Mouse (Mus musculus) hindbrain, embryonic 10.5 days (tissue): ENCODE measurements at regions not wholly inside any gene's neighbourhood (a gene's known extent, or its start where the extent isn't known, plus 50 kb on each side); places are given as distances from the start of the nearest gene placed in this dataset.
A peak's percentile ranks its signal among the peaks of the same experiment; 100 is the strongest.
"Not testable (repeated sequence)": the region's sequence is repeated elsewhere in the genome, so short reads cannot be mapped to it uniquely, and the experiment has no call there.

Experiments used
- DNase-seq: peaks from one replicate; pipeline ENCODE4 v3.0.0-alpha.2; 2017; ENCODE audit warnings: low spot score
- H3K27ac ChIP-seq: fragments of 300-500 bp; sonication (generic); 2 replicates; pipeline ENCODE4 v1.5.1; 2016; ENCODE audit warnings: mild to moderate bottlenecking, moderate library complexity
- H3K27me3 ChIP-seq: fragments of 300-500 bp; sonication (generic); 2 replicates; pipeline ENCODE4 v1.6.1; 2016; ENCODE audit warnings: mild to moderate bottlenecking; ENCODE audit not compliant: poor library complexity, insufficient read depth, severe bottlenecking
- H3K36me3 ChIP-seq: fragments of 300-500 bp; sonication (generic); 2 replicates; pipeline ENCODE4 v1.6.1; 2016; ENCODE audit warnings: mild to moderate bottlenecking, moderate library complexity
- H3K4me1 ChIP-seq: fragments of 300-500 bp; sonication (generic); replicated peaks from 2 replicates; pipeline ENCODE4 v1.6.1; 2016; ENCODE audit warnings: mild to moderate bottlenecking
- H3K4me3 ChIP-seq: fragments of 300-500 bp; sonication (generic); 2 replicates; pipeline ENCODE4 v1.5.1; 2016; ENCODE audit warnings: mild to moderate bottlenecking, moderate library complexity
- H3K9me3 ChIP-seq: fragments of 300-500 bp; sonication (generic); 2 replicates; pipeline ENCODE4 v1.6.1; 2016; ENCODE audit warnings: mild to moderate bottlenecking, moderate library complexity
- WGBS: fragments of 180-500 bp; shearing (Covaris S2); methylation state at CpG from one replicate; pipeline ENCODE4 v1.1.7; 2016; 5-methylcytosine and 5-hydroxymethylcytosine counted together

- H3K4me1 ChIP-seq = no peaks in the 10 kb centered on the region
- H3K27me3 ChIP-seq = no peaks in the 10 kb centered on the region
- no peak overlapping the region for H3K27ac ChIP-seq
- no peak for DNase-seq
- no peak overlapping the region for H3K4me3 ChIP-seq
- H3K9me3 ChIP-seq = no peaks in the 10 kb centered on the region
- H3K36me3 ChIP-seq = no peaks in the 10 kb centered on the region
Measured at GRCm38 (mm10) chr1:16904690-16905089, 811.6 kb upstream of the 4930444P10Rik start.

- H3K27ac ChIP-seq, H3K36me3 ChIP-seq, H3K27me3 ChIP-seq, H3K4me3 ChIP-seq, H3K4me1 ChIP-seq, DNase-seq: not testable (repeated sequence)
- peaks cover 17% of the 10 kb centered on the region; the same call in 1 of the 2 replicates for H3K9me3 ChIP-seq
- WGBS = 82% methylated on average over 3 of the region's 3 CpGs
Measured at GRCm38 (mm10) chr1:16868383-16868782, 775.3 kb upstream of the 4930444P10Rik start.

- H3K4me3 ChIP-seq, H3K36me3 ChIP-seq, DNase-seq, H3K27ac ChIP-seq, H3K27me3 ChIP-seq, H3K4me1 ChIP-seq: not testable (repeated sequence)
- WGBS = 84% methylated on average over 6 of the region's 6 CpGs
- peaks cover 17% of the 10 kb centered on the region; the same call in 1 of the 2 replicates for H3K9me3 ChIP-seq
Measured at GRCm38 (mm10) chr1:16867086-16867835, 774.1 kb upstream of the 4930444P10Rik start.

- H3K9me3 ChIP-seq = no peaks in the 10 kb centered on the region
- no peaks in the 10 kb centered on the region for H3K36me3 ChIP-seq
- no peak overlapping the region for H3K4me3 ChIP-seq
- H3K4me1 ChIP-seq = no peaks in the 10 kb centered on the region
- DNase-seq = no peak
- H3K27ac ChIP-seq = no peak overlapping the region
- H3K27me3 ChIP-seq = no peaks in the 10 kb centered on the region
Measured at GRCm38 (mm10) chr1:16837111-16837510, 744.0 kb upstream of the 4930444P10Rik start.

- H3K36me3 ChIP-seq, H3K4me3 ChIP-seq, H3K9me3 ChIP-seq, DNase-seq, H3K27me3 ChIP-seq, H3K4me1 ChIP-seq, H3K27ac ChIP-seq: not testable (repeated sequence)
- whole genome bisulfite sequencing = 72% methylated on average over 4 of the region's 4 CpGs
Measured at GRCm38 (mm10) chr1:16824709-16825108, 731.6 kb upstream of the 4930444P10Rik start.

- DNase-seq = no peak
- no peaks in the 10 kb centered on the region for H3K4me1 ChIP-seq
- H3K27me3 ChIP-seq = no peaks in the 10 kb centered on the region
- 70% methylated on average over 3 of the region's 3 CpGs for WGBS
- no peaks in the 10 kb centered on the region for H3K9me3 ChIP-seq
- H3K36me3 ChIP-seq = no peaks in the 10 kb centered on the region
- no peak overlapping the region for H3K27ac ChIP-seq
- H3K4me3 ChIP-seq = no peak overlapping the region
Measured at GRCm38 (mm10) chr1:16824057-16824456, 730.9 kb upstream of the 4930444P10Rik start.

GRCm38 (mm10) chr1:16821186-16821585, 728.1 kb upstream of the 4930444P10Rik start:
- Histone ChIP-seq H3K4me3 (no peak overlapping the region), H3K4me1 (no peaks in the 10 kb centered on the region), H3K27ac (no peak overlapping the region), H3K9me3 (no peaks in the 10 kb centered on the region), H3K27me3 (no peaks in the 10 kb centered on the region), H3K36me3 (no peaks in the 10 kb centered on the region)
- 74% methylated on average over 2 of the region's 2 CpGs for WGBS
- DNase-seq = no peak

GRCm38 (mm10) chr1:16816572-16816971, 723.4 kb upstream of the 4930444P10Rik start:
- H3K4me3 ChIP-seq = no peak overlapping the region
- no peak overlapping the region for H3K27ac ChIP-seq
- no peaks in the 10 kb centered on the region for H3K36me3 ChIP-seq
- no peaks in the 10 kb centered on the region for H3K9me3 ChIP-seq
- DNase-seq = no peak
- no peaks in the 10 kb centered on the region for H3K27me3 ChIP-seq
- WGBS = 92% methylated on average over 7 of the region's 7 CpGs
- no peaks in the 10 kb centered on the region for H3K4me1 ChIP-seq

GRCm38 (mm10) chr1:16815731-16816130, 722.6 kb upstream of the 4930444P10Rik start:
- Histone ChIP-seq H3K36me3 (no peaks in the 10 kb centered on the region), H3K9me3 (no peaks in the 10 kb centered on the region), H3K27me3 (no peaks in the 10 kb centered on the region), H3K4me3 (no peak overlapping the region), H3K27ac (no peak overlapping the region), H3K4me1 (no peaks in the 10 kb centered on the region)
- DNase-seq = no peak

GRCm38 (mm10) chr1:16809370-16810150, 716.4 kb upstream of the 4930444P10Rik start:
- DNase-seq = no peak
- WGBS = 93% methylated on average over 10 of the region's 10 CpGs
- no peaks in the 10 kb centered on the region for H3K9me3 ChIP-seq
- no peaks in the 10 kb centered on the region for H3K4me1 ChIP-seq
- no peak overlapping the region for H3K4me3 ChIP-seq
- no peaks in the 10 kb centered on the region for H3K27me3 ChIP-seq
- H3K27ac ChIP-seq = no peak overlapping the region
- H3K36me3 ChIP-seq = no peaks in the 10 kb centered on the region

- H3K4me3 ChIP-seq = no peak overlapping the region
- WGBS = 76% methylated on average over 6 of the region's 6 CpGs
- no peaks in the 10 kb centered on the region for H3K36me3 ChIP-seq
- H3K9me3 ChIP-seq = no peaks in the 10 kb centered on the region
- DNase-seq = peak; percentile 69
- no peaks in the 10 kb centered on the region for H3K27me3 ChIP-seq
- H3K4me1 ChIP-seq = no peaks in the 10 kb centered on the region
- H3K27ac ChIP-seq = no peak overlapping the region
Measured at GRCm38 (mm10) chr1:16798292-16798691, 705.2 kb upstream of the 4930444P10Rik start.

- Histone ChIP-seq H3K4me1 (no peaks in the 10 kb centered on the region), H3K4me3 (no peak overlapping the region), H3K9me3 (no peaks in the 10 kb centered on the region), H3K36me3 (no peaks in the 10 kb centered on the region), H3K27ac (no peak overlapping the region), H3K27me3 (no peaks in the 10 kb centered on the region)
- no peak for DNase-seq
- 91% methylated on average over 1 of the region's 1 CpGs for WGBS
Measured at GRCm38 (mm10) chr1:16796449-16796848, 703.3 kb upstream of the 4930444P10Rik start.

- no peak overlapping the region for H3K27ac ChIP-seq
- no peaks in the 10 kb centered on the region for H3K4me1 ChIP-seq
- no peaks in the 10 kb centered on the region for H3K9me3 ChIP-seq
- DNase-seq = no peak
- H3K27me3 ChIP-seq = no peaks in the 10 kb centered on the region
- no peaks in the 10 kb centered on the region for H3K36me3 ChIP-seq
- no peak overlapping the region for H3K4me3 ChIP-seq
- WGBS = 94% methylated on average over 4 of the region's 4 CpGs
Measured at GRCm38 (mm10) chr1:16790733-16791309, 697.7 kb upstream of the 4930444P10Rik start.
